Mouse (Mus musculus) left cerebral cortex, postnatal 4 days (tissue): ENCODE measurements around the gene Smarca2. TPM values are rescaled to one million over a fixed set of nuclear protein-coding genes. Genes with fewer than 3 reads are reported as not detected.

Source experiments
- DNase-seq: peaks from one replicate; pipeline ENCODE4 v3.0.0-alpha.2; 2022
- intact Hi-C: fragments of 180-260 bp; cut with DNase I; formaldehyde crosslinking; loops from one replicate; pipeline ENCODE4 v1.15.1; 2025
- total RNA-seq, 2 experiments: library from RNA; stranded (reverse); gene quantifications; 2 replicates each; pipeline ENCODE4 v1.2.3; 2021

Gene Smarca2
- total RNA-seq, result 100 to 1,000 TPM; 222 to 231 TPM

DNA sequence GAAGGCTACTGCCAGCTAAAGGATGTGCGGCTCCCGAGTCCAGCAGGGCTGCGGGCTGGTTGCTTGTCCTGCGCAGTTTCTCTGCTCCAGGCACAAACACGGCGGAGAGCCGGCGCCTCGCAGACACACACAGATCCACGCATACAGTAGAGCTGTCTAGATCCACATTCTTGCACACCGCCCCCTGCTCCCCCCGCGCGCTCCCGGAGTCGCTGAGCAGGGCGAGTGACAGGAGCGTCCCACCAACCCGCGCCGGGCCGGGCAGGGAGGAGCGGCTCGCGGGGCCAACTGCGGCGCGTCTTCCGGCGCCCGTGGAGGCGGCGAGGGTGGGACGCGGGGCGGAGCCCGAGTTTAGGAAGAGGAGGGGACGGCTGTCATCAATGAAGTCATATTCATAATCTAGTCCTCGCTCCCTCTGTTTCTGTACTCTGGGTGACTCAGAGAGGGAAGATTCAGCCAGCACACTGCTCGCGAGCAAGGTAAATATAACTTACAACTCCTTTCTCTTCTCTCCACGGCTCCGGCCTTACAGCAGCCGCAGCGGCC lies at the start of gene Smarca2:
Gene Smarca2, plus strand, starts transcription at position 296 of the 546 bp plus-strand sequence.
- intact Hi-C loops, result loop anchor here (10.0 kb wide), 2 partner anchors 220 to 410 kb away; no protein-coding TSS in a partner anchor
- DNase-seq, result peak; percentile 97

DNA sequence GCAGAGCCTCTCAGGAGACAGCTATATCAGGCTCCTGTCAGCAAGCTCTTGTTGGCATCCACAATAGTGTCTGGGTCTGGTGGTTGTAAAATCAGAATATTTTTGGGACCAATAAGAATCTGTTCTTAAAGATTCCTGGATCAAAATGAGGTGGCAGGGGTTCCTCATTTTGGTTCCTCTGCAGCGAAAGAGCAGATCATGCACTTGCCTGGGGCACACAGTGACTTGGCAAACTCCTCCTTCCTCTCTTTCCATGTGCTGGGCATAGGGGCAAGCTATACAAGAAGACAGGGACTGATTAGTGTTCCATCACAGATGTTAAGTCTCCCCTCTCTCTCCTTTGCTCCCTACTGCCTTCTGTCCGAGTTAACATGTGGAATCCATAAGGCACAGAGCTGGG lies 40.0 kb upstream of the Smarca2 start:
- no peak for DNase-seq
- intact Hi-C loops, result no loop called here

DNA sequence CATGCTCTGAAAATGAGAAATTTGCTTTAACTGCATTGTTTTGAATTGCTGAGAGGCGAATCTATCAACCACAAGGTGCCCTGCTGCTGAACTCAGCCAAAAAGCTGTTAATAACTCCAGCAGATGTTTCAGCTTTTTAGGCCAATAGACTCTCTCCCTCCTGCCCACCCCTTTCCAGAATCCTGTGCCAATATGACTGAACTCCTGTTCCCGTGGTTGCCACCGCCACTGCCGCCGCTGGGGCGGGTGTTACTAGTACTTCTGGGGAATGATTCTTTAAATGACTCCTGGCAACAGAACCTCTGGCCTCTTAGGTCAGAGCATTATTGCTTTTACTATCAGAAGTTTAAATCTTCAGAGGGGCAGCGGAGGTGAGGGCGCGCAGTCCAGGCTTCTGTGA lies 38.7 kb upstream of the Smarca2 start:
- intact Hi-C loops, result no loop called here
- peak; percentile 21 for DNase-seq

DNA sequence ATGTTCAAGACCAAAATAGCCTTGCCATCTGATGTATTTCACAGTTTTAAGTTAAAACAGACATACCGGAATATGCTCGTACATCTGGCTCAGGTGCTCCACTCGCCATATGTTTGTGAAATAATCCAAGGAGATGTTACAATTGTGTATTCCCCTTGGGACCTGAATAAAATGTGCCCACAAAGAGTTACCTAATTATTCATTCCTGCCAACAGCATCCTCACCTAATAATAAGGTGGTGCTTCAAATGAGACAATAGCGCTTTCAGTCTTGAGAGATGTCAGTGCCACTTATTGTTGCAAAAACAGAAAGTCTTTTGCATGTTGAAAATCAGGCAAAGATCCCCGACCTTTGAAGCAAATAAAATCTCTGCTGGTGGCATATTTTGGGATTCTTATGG lies 36.6 kb upstream of the Smarca2 start:
- intact Hi-C loops, result no loop called here
- no peak for DNase-seq

DNA sequence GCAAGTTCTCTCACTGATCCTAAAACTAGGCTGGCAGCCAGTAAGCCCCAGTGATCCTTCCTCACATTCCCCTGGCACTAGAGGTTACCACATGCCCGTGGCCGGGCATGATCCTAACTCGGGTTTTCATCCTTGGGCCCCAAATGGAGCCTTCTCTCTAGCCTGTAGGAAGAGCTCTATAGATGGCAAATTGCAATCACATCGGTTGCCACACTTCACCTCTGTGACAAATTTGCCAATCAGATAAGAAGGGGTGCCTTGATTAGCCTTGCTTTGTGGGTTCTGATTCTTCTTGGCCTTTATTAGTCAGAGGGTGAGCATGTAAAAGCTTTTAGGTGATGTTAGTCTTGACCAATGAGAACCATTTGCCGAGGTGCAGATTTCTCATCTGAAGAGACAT lies 35.9 kb upstream of the Smarca2 start:
- no peak for DNase-seq
- intact Hi-C loops, result no loop called here

DNA sequence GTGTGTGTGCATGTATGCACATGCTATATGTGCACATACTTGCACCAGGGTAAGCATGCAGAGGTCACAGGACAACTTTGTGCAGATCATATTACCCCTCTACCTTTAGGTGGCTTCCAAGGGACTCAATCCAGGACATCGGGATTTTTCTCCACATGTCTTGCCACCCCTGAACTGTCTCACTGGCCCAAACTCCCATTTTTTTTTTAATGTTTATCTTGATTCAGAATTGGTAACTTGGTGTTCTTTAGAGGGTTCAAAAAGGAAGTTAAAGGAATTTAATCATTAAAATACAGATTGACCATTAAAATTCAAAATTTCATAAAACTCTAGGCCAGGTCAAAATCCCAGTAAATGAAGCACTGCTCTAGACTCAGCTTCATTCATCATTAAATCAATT lies 35.4 kb upstream of the Smarca2 start:
- DNase-seq, result no peak
- intact Hi-C loops, result no loop called here

DNA sequence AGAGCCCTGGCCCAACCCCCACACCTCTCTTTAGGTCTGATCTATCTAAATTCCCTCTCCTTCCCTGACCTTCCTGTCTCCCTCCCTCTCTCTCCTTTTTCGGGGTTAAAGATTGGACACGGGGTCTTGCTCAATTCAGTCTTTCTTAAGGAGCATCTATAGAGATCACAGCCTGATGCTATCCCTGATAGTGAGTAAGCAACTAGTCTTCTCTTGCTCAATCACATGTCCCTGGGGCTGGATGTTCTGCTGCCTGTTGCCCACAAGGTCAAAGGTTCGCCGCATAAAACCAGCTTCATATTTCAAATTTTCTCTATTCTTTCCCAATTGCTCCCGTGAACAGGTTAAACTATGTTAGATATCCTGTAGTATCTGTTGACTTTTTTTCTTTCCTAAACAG lies 25.2 kb upstream of the Smarca2 start:
- intact Hi-C loops, result no loop called here
- no peak for DNase-seq

DNA sequence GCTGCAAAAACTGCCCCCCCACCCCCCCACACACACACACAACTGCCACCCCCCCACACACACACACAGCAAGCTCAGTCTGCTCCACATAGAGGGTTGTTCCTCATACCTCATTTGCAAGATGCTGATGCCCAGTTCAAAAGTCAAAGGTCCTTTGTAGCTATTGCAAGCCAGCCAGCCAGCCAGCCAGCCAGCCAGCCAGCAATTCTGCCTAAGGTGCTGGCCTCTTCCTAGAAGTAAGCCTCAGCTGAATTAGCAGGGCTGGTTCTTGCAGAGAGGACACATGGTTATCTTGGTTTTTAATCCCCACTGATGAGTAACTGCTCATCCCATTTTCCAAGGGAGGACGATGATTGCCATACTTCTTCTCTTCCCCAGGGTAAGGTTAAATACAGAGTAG lies 24.8 kb upstream of the Smarca2 start:
- intact Hi-C loops, result no loop called here
- no peak for DNase-seq

DNA sequence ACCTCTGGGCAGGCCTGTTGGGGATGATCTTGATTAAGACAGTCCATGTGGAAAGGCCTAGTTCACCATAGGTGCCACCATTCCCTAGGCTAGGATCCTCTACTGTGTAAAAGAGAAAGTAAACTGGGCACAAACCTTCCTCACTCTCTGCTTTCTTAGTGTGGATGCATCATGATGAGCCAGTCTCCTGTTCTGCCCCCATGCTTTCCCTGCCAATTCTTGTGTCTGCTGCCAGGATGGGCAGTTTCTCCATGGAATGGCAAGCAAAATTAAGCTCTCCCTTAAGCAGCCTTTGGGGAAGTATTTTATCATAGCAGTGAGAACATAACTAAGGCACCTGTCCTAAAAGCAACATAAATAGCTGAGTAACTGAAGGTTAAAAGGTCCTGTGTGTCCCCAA lies 10.2 kb upstream of the Smarca2 start:
- intact Hi-C loops, result no loop called here
- no peak for DNase-seq

DNA sequence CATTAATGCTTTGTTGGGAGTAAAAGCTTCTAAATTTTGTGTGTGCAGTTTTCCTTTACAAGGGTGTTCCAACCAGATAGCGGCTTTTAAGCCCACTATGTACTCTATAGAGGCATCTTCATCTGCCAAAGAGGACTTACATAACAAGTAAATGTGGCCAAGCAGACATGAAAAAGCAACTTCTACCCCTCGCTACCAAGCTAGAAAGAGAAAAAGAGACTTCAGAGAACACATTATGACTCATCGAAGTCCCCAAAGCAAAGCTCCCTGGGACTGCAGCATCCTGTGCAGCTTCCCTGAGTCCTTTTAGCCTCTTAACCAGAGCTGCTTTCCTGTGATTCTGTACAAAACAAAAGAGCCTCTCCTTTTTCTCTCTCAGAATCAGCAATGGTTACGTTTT lies 3.4 kb upstream of the Smarca2 start:
- intact Hi-C loops, result loop anchor here (10.0 kb wide), 2 partner anchors 217 to 407 kb away; no protein-coding TSS in a partner anchor
- DNase-seq, result no peak

DNA sequence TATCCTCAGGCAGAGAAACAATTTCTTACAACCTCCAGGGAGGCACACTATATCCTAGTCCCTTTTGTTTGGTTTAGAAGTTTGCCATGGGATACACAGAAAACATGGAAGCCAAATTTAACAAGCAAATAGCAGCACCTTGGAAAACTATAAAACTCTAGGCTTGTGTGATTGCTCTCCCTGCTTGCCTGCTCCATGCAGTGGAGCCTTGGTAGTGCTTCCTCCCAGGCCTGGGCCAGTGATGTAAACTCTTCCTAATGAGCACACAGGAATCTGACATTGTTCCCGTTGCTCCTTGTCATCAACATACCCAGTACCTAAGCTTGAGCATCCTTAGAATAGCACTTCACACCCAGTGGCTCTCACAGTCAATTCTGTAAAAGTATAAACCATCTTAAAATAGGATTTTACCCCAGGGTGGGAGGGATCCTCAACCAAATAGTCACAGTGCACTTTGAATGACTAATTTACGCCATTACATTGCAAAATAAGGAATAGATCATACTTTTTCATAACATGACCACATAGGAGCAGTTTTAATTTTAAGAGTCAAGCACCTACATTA lies 1.5 kb upstream of the Smarca2 start:
- intact Hi-C loops, result loop anchor here (10.0 kb wide), 2 partner anchors 219 to 409 kb away; no protein-coding TSS in a partner anchor
- no peak for DNase-seq

DNA sequence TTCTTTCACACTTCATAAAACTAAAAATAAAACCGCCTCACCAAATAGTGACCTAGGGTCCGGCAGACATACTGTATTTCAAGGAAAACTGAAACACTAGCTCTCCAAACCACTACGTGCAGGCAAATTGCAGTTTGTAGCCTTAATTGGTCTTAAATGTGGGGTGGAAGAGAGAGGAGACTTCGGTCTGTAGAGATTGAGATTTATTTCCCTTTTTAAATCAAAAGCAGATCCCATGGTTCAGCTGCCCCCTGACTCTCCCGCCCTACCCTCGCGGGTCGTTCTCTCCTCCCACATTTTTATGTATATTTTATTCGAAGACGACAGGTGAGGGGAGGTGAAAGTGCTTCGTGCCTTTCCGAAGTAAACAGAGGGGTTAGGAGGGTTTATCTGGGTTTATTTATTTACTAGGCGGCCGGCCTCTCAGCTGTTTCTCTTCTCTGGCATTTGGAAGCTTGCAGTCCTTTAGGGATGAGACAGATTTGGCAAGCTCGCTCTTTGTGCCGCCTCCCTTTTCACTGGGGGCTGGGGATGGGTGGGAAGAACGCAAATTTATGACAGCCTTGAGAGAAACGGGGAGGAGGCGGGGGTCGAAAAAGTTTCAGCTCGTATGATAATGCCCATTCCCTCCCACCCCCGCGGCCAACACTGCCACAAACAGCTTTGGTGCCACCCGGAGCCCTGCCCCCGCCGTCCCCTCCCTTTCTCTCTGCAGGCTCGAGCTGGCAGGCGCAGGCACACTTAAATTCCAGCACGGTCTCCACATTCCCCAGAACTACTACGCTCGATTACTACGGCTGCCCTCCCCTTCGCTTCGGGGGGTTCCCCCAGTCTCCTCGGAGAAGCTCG lies 720 bp upstream of the Smarca2 start:
- intact Hi-C loops, result loop anchor here (10.0 kb wide), 2 partner anchors 219 to 409 kb away; no protein-coding TSS in a partner anchor
- DNase-seq, result peak; percentile 63

DNA sequence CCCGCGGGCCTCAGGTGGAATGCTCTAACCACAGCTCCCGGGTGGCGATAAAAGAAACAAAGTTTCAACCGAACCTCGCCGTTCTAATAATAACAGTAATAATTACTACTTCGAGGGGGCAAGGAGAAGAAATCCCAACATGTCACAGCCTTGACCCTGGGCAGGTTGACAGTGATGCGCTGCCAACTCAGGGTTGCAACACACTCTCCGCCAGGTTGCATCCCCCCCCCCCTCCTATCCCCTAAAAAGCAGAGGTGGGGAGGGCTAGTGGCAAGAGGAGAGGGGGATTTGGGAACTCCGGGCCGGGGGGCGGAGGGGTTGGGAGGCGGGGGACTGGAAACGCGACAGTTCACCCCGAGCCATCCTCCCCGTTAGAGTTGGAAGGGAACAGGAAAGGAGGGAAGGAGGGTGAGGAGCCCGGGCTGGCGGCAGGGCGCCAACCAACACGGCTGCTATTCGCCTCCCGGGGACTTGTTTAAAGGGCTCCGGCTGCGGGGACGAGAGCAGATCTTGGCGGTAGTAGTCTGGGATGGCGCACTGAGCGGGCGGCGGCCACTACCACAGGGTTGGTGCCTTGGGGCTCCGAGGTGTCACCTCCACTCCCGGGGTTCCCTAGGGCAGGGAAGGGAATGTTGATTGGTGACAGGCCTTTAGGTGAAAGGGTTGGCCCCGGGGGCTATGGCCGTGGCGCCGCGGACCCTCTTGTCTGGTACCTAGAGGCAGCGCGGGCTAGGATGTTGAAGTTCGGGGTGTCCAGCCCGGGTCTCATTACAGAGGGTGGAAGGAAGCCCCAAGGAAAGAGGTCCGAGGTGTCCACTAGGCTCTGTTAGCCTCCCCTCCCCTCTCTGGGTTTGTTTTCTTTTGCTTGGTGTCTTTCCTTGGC lies 829 bp downstream of the Smarca2 start:
- intact Hi-C loops, result loop anchor here (10.0 kb wide), 2 partner anchors 221 to 411 kb away; no protein-coding TSS in a partner anchor

DNA sequence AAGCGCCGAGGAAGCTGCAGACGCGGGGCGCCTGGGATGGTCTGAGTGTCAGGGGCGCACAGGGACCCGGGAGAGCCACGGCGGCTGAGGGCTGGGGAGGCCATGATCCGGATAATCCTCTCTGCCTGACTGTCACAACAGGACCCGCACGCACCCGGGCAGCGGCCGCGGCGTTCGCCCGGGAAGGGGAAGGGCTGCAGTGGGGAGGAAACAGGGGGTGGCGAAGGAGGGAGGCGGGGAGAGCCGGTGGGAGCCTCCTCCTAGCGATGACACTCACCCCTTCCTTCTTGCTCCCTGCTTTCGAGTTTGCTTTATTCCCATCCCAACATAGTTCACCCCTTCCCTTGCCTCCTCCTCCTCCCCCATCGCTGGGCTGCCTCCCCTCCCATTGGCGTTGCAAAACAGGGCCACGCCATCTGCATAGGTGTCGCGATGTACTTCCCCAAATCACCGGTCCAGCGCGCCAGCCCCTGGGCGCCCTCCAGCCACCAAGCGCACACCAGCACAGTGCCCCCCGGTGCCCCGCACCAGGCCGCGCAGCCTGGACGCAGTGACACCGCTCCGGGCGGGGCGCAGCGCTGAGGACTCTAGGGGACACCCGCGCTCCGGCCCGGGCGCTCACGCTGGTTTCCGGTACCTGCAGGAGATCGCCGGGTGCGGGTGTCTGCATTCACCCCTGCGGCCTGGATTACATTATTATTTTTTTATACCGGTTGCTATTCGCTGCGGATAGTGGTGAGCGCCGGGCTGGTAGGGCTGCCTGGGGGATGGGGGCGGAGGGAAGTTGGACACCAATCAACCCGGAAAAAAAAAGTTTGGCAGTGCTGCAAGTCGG lies 1.7 kb downstream of the Smarca2 start:
- peak; percentile 58 for DNase-seq
- intact Hi-C loops, result loop anchor here (10.0 kb wide), 2 partner anchors 222 to 412 kb away; no protein-coding TSS in a partner anchor

More for the DNA sequence above, 829 bp downstream of the Smarca2 start:
- DNase-seq, result peak; percentile 61

DNA sequence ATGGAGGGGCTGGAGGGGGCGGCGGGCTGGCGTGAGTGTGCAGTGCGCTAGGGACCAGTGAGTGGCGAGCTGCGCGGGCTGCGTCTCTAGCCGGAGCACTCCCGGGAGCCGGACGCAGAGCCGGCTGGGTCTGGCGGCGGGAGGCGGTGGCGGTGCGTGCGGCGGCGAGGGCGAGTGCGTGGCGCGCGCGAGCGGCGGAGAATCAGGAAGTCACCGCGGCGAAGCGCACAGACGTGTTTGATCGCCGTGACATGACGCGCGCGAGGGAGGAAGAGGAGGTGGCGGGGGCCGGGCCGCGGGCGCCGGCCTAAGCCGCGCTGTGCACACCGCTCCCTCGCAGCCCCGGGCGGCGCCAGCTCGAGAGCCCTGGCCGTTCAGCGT lies 2.3 kb downstream of the Smarca2 start:
- intact Hi-C loops, result loop anchor here (10.0 kb wide), 2 partner anchors 222 to 412 kb away; no protein-coding TSS in a partner anchor
- DNase-seq, result peak; percentile 70

DNA sequence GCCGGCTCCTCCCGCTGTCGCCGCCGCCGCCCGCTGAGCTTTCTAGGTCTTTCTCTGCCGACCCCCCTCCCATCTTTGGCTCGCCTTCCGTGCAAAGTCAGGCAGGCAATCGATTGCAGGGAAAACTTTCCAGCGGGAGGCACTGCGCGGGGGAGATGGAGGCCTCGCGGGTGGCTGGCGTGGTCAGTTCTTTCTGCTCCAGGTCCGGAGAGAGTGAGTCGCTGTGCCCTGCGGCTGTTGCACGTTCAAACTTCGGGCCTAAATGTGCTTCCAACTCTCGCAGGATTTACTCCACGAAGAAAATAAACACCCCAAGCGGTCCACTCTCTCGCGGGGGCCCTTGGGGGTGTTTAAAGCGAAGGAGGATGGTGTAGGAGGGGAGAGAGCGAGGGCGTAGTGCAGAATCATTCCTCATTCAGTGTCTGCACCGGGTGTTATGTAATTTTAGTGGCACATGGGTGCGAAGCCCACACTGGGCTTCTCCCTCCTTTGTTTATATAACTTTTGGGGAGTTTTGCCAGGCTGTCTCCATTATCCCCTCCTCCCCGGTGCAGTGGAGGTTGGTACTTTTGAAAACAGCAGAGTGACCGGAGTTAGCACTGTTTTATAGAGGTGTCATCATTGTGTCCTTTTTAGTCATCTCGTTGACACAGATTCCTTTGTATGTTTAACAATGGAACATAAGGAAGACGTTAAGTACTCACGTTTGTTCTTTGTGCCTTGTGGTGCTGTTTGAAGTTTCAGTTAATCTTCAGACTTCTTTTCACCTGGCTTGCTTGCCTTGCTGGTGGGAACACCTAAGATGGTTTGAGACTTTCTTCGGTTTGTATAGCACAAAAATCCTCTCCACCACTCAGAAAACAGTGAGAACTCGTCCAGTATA lies 2.9 kb downstream of the Smarca2 start:
- peak; percentile 39 for DNase-seq
- intact Hi-C loops, result loop anchor here (10.0 kb wide), 2 partner anchors 223 to 413 kb away; no protein-coding TSS in a partner anchor

DNA sequence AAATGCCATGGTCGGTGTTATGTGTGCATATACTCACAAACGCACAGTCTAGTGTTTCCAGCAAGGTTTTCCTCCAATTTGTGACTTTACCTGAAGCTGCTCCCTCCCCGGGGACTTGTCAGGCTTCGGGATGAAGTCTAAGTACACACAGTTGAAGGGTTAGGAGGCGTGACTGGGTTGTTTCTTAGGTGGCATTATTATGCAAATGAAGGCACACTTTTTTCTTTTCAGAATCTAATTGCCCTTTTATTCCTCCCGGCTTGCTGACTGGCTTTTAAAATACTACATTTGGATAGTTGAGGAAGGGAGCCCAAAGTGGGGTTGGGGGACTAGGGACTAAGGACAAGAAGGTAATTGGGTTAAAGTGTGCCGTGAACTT lies 3.6 kb downstream of the Smarca2 start:
- no peak for DNase-seq
- intact Hi-C loops, result loop anchor here (10.0 kb wide), 2 partner anchors 224 to 414 kb away; no protein-coding TSS in a partner anchor

DNA sequence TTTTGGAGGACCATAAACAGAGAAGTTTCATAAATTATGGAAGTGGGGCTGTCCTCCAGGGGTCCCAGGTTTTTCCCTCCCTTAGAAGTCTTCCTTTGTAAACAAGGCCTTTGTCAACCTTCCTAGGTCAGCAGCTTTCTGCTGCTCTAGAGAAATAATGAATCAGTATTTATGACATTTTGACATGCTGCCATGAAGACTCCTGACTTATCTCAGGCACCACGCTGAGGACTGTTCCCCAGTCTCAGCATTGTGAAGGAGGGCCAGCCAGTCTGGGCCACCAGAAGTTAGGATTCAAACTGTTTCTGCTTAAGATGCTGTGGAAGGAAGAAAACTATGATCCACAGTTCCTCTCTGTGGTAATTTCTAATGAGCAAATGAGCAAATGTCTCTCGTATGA lies 4.8 kb downstream of the Smarca2 start:
- intact Hi-C loops, result loop anchor here (10.0 kb wide), 2 partner anchors 225 to 415 kb away; no protein-coding TSS in a partner anchor
- DNase-seq, result no peak
